Mouse (Mus musculus) hematopoietic stem cell, adult 5-6 weeks (primary cell): ENCODE data around the gene Tifa. TPM values are rescaled to one million over a fixed set of nuclear protein-coding genes. Genes with fewer than 3 reads are reported as not detected.

ENCODE experiments used
- ATAC-seq, 2 experiments: fragments of 125-278 bp in 1 of 2; replicated peaks in 1 of 2; 2 replicates each; pipeline ENCODE4 v1.8.0; 2016 to 2017; ENCODE audit warnings: inconsistent platforms in 2 of 2, mild to moderate bottlenecking in 2 of 2, moderate number of reproducible peaks in 2 of 2, low read depth in 1 of 2, moderate TSS enrichment in 1 of 2; ENCODE audit not compliant: low FRiP score in 2 of 2, poor library complexity in 2 of 2, severe bottlenecking in 2 of 2, insufficient read depth in 1 of 2, low TSS enrichment in 1 of 2
- total RNA-seq: library from RNA; stranded (forward); fragments of 172-1452, 232-1000 nt; gene quantifications from 2 replicates; pipeline ENCODE4 v1.2.3, GENCODE M21; 2017

Gene Tifa
- total RNA-seq, 1 experiment from 2014 or later: 34.1 TPM

- no peak for ATAC-seq
These were observed 18.2 kb downstream of the Tifa start for GRCm38 (mm10) chr3:127807846-127808245.

DNA sequence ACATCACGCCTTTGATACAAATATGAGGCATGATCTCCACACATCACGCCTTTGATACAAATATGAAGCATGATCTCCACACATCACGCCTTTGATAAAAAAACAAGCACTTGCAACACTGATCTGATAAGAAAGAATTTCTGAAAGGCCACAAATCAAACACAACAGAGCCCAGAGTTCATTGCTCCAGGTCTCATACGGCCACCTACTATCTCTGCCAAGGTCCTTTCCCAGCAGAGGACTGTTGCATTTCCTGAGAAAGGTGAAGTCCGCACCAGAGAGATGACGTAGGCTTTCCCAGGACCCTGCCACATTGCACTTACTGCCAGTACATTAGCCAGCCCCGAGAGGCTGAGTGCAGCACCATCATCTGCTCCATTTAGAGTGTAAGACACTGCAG, 19.5 kb downstream of the Tifa start:
- no peak for ATAC-seq

DNA sequence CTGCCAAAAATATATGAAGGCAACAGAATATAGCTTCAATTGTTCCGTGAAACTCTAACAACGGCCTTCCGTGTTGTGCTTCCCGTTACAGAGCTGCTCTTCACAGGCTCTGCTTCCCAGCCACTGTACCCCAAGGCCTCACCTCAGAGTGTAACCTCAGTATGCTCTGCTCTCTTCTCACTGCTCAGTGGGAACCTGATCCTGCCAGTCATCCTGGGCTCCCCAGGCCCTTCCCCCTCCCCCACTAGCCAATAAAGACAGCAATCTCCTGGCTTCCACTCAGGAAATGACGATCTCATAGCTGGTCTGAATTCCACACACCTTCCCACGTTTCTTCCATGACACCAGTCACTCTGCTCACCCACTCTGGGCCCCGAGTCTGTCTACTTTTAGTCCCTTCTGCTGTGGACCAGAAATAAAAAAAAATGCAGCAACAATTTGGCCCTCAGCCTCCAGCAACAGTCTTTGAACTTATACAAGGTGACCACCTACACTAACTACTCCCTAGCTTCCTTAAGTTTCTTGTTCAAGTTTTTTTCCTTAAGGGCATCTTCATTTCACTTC, 27.6 kb downstream of the Tifa start:
- no peak for ATAC-seq

GRCm38 (mm10) chr3:127818694-127819663, 29.4 kb downstream of the Tifa start:
- ATAC-seq: no peak

DNA sequence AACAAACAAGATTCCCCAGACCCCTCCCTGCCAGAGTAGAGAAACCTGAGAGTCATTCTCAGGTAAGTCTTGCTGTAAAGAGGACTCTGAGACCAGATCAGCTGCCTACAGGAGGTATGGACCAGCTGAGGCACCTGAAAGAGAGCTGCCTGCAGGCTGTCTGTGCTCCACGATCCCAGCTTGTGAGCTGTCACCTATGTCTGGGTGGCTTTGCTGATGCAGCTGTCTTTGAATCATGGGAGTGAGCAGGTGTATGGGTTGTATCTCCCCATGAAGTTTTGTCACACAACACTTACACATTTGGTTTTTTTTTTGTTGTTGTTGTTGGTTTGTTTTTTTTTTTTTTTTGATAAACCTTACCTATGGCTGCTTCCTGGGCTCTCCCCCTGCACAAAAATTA, 30.8 kb downstream of the Tifa start:
- no peak for ATAC-seq

- ATAC-seq: peak in 1 of 2 experiments; percentile 9; a peak in 1 of 4 replicates
These were observed 31.6 kb downstream of the Tifa start for GRCm38 (mm10) chr3:127821209-127821608.

- peak; percentile 59 to 62; a peak in 3 of 4 replicates for ATAC-seq
These were observed 34.6 kb downstream of the Tifa start for GRCm38 (mm10) chr3:127823886-127824863.

GRCm38 (mm10) chr3:127826503-127826902, 36.9 kb downstream of the Tifa start:
- ATAC-seq: no peak

DNA sequence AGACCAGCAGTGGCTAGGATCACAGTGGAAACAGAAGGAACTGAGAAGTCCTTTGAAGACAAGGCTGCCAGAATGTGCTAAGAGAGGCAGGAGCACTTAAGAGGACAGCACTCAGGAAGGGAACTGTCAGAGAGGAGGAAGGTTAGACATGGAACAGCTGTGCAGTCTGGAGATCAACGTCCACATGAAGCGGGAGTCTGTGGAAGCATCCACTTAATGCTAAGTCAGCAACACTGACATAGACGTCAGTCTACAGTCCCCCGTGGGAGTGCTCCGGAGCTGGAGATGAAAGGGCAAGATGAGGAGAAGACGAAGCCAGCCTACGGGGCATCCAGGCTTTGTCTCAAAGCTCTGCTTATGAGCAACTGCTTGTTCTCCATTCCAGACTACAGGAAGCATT, 37.5 kb downstream of the Tifa start:
- no peak for ATAC-seq

DNA sequence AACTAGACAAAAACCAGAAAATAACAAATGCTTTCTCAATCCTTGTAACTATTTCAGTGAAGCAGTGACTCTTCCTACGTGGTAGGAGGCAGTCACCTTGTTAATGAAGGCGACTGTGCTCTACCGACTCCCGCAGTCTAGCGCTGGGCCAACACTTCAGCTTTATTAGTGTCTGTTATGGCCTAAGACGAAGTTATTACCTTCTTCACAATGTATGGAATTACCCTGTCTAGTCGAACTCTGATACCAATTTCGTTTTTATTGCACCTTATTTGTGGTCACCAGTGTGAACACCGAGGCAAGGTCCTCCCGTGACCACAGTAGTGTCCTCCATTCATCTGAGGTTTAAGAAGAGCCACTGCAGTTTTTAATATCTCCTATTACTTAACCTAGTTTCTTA, 40.6 kb downstream of the Tifa start:
- no peak for ATAC-seq

GRCm38 (mm10) chr3:127831079-127831478, 41.5 kb downstream of the Tifa start:
- ATAC-seq: peak; percentile 87 to 92

- no peak for ATAC-seq
These were observed 44.4 kb downstream of the Tifa start for GRCm38 (mm10) chr3:127834040-127834439.

GRCm38 (mm10) chr3:127835594-127835993, 46.0 kb downstream of the Tifa start:
- ATAC-seq: no peak

DNA sequence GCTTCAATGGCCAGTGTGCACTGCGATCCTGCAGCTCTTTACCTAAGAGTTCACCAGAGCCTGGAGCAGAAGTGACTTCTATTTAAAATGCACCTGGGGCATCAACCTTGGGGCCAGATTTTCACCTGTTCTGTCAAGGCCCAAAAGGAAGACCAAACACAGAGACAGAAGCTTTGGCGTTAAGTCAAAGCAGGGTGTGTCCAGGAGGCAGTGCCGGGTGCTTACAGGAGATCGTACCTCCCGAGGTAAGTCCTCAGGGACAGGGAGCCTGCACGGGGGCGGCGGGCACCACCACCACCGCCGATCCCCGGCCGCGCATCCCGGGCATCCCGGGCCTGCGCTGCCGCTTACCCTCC, 47.2 kb downstream of the Tifa start:
- no peak for ATAC-seq

DNA sequence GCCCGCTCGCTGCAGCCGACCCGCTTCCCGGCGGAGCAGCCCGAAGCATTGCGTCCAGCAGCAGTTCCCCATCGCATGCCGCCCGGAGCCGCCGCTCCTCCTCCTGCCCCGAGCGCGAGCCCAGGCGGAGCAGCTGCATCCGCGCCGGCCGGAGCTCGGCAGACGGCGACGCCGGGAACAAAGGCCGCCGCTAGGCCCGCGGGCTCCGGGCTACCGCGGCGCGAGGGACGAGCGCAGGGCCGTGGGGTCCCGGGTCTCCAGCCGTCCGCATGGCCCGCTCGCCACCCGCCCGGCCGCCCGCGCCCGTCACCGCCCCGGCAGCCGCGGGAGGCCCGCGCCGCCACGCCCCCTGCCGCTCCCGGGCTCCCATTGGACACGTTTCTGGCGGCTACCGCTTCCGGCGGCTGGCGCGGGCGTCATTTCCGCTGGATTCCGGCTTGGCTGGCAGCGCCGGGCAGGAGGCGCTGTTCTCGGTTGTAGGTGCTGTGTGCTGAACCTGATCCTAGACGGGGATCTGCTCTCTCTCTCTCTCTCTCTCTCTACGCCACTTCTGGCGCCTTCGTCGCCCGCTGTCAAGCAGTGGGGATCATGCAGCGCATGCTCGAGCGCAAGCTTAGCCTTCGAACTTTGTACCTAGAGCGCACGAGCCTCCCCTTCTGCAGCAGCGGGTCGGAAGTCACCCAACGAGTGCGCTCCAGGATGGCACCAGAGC, 47.7 kb downstream of the Tifa start, which contains the start of gene Ap1ar:
Gene Ap1ar, minus strand, starts transcription at position 370 of the 712 bp plus-strand sequence.
- peak; percentile 97 to 98 for ATAC-seq

- ATAC-seq: no peak
These were observed 48.5 kb downstream of the Tifa start for GRCm38 (mm10) chr3:127837972-127838644.
